Mouse (Mus musculus): ENCODE data around the gene Mrvi1. TPM values are rescaled to one million over a fixed set of nuclear protein-coding genes. Genes with fewer than 3 reads are reported as not detected.

Gene Mrvi1
- polyA plus RNA-seq, 1 experiment from 2014 or later, result 4.0 TPM

DNA sequence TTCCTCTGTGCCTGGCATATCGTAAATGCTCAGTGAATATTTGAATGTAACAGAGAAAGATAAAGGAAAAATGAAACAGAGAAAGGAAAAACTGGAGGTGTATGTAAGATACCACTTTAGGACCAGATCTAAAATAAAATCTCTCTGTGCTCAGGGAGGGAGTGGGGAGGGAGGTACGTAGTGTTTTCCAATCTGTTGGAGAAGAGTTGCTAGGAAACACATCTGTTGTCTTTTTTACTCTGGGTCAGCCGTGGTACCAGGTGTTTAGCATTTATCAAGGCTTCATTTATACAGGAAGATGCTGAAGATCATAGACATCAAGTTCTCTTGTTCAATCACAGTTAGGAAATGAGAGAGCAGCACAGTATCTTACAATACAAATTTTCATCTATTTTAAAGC is 127.7 kb downstream of the Mrvi1 start:
- Histone ChIP-seq H3K4me2 (no peak overlapping the region), H3K9ac (no peak overlapping the region), H3K4me3 (replicated peaks) (no peak overlapping the region), H3K27me3 (no peaks in the 10 kb centered on the region), H3K9me3 (replicated peaks) (no peaks in the 10 kb centered on the region), H3K36me3 (replicated peaks) (no peaks in the 10 kb centered on the region), H3K4me1 (replicated peaks) (peaks cover 34% of the 10 kb centered on the region), H3K27ac (replicated peaks) (no peak overlapping the region)
- no peak for ATAC-seq (ENCODE audit: insufficient read depth)
- 69% methylated on average over 3 of the region's 3 CpGs for WGBS (ENCODE audit: insufficient replicate concordance)

DNA sequence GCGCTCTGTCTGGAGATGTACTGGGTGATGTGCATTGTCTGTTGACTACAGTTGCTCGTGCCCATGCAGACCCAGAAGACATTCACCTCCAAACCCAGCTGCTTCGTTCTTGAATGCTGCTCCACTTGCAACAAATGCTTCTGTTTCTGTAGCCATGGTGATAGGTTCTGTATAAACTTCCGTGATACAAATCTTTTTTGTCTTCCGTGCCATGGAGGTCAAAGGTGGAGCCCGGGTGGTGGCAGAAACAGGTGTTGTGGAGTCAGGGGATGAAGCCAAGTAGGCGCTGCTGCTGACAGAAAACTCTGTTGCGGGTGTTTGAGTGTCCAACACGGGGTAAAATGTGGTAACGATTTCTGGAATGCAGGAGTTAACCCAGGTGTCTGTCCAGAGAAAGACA is 128.7 kb downstream of the Mrvi1 start:
- H3K27ac ChIP-seq (replicated peaks), result no peak overlapping the region
- no peak for ATAC-seq (ENCODE audit: insufficient read depth)
- H3K4me2 ChIP-seq, result no peak overlapping the region
- no peaks in the 10 kb centered on the region for H3K9me3 ChIP-seq (replicated peaks)
- H3K36me3 ChIP-seq (replicated peaks), result no peaks in the 10 kb centered on the region
- no peak overlapping the region for H3K9ac ChIP-seq
- H3K4me3 ChIP-seq (replicated peaks), result no peak overlapping the region
- no peaks in the 10 kb centered on the region for H3K27me3 ChIP-seq
- WGBS (ENCODE audit: insufficient replicate concordance), result 67% methylated on average over 10 of the region's 10 CpGs
- peaks cover 27% of the 10 kb centered on the region for H3K4me1 ChIP-seq (replicated peaks)

DNA sequence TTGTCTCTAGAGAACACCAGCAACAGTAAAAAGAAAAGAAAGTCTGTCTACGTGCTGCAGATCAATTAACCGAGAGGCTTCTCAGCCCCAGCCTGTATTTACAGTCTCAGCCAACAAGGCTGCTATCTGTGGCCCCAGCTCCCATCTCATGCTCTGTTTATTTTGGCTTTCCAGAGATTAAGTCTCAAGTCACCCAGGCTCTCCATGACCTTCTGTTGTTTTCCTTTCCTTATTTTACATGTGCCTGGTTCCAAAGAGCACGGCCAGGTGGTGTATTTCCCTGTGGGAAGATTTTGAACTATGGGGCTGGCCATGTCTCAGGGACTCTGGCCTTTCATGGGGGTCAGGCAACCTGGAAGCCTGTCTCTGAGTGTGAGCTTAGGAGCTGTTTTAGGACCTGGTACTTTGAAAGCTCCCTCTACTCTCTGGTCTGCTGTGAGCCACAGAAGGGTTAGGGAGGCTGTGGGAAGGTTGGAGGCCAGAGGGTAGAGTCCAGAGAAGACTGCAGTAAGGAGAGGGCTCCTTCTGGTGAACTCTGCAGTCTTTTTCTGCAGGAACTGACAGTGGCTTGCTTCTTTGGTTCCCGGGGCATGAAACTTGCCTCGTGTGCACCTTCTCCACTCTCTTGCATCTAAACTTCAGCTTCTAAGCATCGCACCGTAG is 130.6 kb downstream of the Mrvi1 start:
- Histone ChIP-seq H3K27ac (replicated peaks) (peak overlapping the region; percentile 41), H3K4me2 (no peak overlapping the region), H3K27me3 (no peaks in the 10 kb centered on the region), H3K9ac (no peak overlapping the region), H3K4me3 (replicated peaks) (no peak overlapping the region), H3K9me3 (replicated peaks) (no peaks in the 10 kb centered on the region), H3K36me3 (replicated peaks) (no peaks in the 10 kb centered on the region), H3K4me1 (replicated peaks) (peaks cover 30% of the 10 kb centered on the region)
- ATAC-seq (ENCODE audit: insufficient read depth), result no peak
- WGBS (ENCODE audit: insufficient replicate concordance), result 62% methylated on average over 7 of the region's 7 CpGs

DNA sequence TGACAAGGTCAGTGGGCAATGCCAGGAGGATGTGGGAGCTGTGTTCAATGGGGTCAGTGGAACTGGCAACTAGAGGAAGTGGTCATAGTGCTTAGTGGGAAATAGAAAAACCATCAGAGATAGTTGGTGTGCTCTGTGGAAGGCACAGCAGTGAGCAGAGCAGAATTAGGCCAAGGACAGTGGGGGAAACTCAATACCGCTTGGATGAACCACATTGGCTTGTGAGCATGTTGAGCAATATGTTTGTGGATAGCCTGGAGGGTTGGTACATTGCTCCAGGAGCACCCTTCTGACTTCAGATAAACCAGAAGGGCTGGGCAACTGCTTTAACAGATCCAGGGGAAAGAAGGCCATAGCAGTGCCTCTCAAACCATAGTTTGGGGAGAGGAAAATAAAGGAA is 133.9 kb downstream of the Mrvi1 start:
- no peak overlapping the region for H3K4me3 ChIP-seq (replicated peaks)
- WGBS (ENCODE audit: insufficient replicate concordance), result 69% methylated on average over 1 of the region's 1 CpGs
- no peak overlapping the region for H3K4me2 ChIP-seq
- H3K9ac ChIP-seq, result no peak overlapping the region
- no peaks in the 10 kb centered on the region for H3K36me3 ChIP-seq (replicated peaks)
- peak overlapping the region; percentile 51 for H3K27ac ChIP-seq (replicated peaks)
- ATAC-seq (ENCODE audit: insufficient read depth), result no peak
- peaks cover 23% of the 10 kb centered on the region for H3K4me1 ChIP-seq (replicated peaks)
- H3K27me3 ChIP-seq, result no peaks in the 10 kb centered on the region
- H3K9me3 ChIP-seq (replicated peaks), result no peaks in the 10 kb centered on the region

DNA sequence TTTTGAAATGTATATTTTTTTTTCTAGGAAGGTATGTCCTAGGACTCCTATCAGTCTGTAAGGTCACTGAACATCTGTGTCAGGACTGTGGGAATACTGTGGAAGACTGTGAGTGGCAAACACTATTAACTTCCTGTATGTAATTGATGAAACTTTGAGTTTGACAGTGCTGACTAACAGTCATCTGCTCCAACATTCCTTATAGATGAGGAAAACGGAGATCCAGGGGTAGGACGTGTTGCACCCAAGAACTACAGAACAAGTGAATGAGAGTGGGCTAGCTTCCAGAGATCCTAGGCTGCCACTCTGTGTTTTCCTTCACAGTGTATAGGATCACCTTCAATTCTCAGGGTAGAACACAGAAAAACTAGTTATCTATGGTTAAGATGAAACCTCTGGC is 134.9 kb downstream of the Mrvi1 start:
- WGBS (ENCODE audit: insufficient replicate concordance), result 71% methylated on average over 2 of the region's 2 CpGs
- H3K36me3 ChIP-seq (replicated peaks), result no peaks in the 10 kb centered on the region
- H3K27me3 ChIP-seq, result no peaks in the 10 kb centered on the region
- no peaks in the 10 kb centered on the region for H3K9me3 ChIP-seq (replicated peaks)
- no peak overlapping the region for H3K4me3 ChIP-seq (replicated peaks)
- peaks cover 26% of the 10 kb centered on the region for H3K4me1 ChIP-seq (replicated peaks)
- ATAC-seq (ENCODE audit: insufficient read depth), result no peak
- no peak overlapping the region for H3K27ac ChIP-seq (replicated peaks)
- H3K4me2 ChIP-seq, result no peak overlapping the region
- H3K9ac ChIP-seq, result no peak overlapping the region

DNA sequence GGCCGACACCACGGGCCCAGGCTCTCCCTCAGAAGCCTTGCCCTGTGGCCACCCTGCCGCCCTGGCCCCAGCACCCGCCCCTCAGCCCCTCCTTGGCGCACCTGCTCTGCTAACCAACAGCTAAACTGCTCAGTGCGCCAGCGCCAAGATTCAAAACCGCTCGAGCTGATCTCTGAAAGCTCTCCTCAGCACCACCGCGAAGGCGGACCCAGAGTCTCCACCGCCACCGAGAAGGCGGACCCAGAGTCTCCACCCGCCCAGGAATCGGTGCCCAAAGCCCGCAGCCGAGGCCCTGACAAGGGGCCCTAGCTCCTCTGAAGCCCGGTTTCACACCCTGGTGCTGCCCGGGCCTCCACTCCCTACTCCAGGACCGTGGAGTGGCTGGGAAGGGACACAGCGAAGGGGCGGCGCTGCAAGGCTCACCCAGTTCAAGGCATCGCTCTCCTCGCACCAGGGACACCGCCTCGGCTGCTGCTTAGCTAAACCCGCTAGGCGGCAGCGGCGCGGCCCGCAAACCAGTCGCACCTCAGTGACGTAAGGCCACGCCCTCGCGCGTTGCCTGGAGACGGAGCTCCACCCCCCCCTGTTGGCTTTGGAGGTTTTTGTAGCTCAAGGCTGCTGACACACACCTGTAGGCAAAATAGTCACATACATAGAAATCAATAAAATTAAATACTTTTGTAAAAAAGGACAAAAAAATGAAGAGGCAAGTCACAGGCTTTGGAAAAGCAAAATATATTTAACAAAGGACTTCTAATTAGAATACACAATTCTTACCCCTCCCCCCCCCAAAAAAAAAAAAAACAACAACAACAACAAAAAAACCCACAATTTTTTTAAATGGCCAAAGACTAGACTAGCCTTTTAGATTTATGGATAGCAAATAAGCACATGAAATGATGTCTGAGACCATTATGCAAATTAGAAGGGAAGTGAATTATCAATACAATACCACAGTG is 138.1 kb downstream of the Mrvi1 start, which contains the start of gene Rnf141:
Gene Rnf141, minus strand, starts transcription at position 542 of the 959 bp plus-strand sequence.
- 0% methylated on average over 42 of the region's 42 CpGs for WGBS (ENCODE audit: insufficient replicate concordance)
- Histone ChIP-seq H3K9me3 (replicated peaks) (no peaks in the 10 kb centered on the region), H3K9ac (peak within 1 kb of the TSS; percentile 72), H3K4me3 (replicated peaks) (peak within 1 kb of the TSS; percentile 74), H3K27ac (replicated peaks) (peak within 1 kb of the TSS; percentile 97), H3K4me1 (replicated peaks) (peaks cover 46% of the 10 kb centered on the region), H3K27me3 (no peaks in the 10 kb centered on the region), H3K36me3 (replicated peaks) (0 out of 2 replicates have a peak, but pooled peaks cover 6% of the 10 kb centered on the region), H3K4me2 (peak within 1 kb of the TSS; percentile 80)
- ATAC-seq (ENCODE audit: insufficient read depth), result peak; percentile 88

DNA sequence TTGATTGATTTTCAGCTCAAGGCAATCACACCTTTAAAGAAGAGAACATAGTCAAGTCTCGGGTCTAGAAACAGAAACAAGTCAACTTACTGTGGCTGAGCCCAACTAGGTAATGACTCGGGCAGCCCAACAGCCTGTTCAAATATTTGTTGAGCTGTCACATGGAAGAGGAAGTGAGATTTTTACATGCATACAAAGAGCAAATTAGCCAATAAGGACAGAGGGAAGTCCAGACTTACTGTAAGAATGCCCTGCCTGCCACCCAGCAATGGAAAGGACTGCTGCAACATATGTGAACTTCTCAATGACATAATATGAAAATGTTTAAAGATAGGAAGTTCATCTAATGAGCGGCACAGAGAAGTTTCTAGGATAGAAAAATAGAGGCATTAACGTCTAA is 141.9 kb downstream of the Mrvi1 start:
- Histone ChIP-seq H3K27me3 (no peaks in the 10 kb centered on the region), H3K9ac (no peak overlapping the region), H3K27ac (replicated peaks) (peak overlapping the region; percentile 42; the same call in 1 of the 2 replicates), H3K36me3 (replicated peaks) (peaks cover 25% of the 10 kb centered on the region), H3K4me2 (peak overlapping the region; percentile 18; the same call in 1 of the 2 replicates), H3K9me3 (replicated peaks) (no peaks in the 10 kb centered on the region), H3K4me1 (replicated peaks) (peaks cover 41% of the 10 kb centered on the region), H3K4me3 (replicated peaks) (no peak overlapping the region)
- 39% methylated on average over 4 of the region's 4 CpGs for WGBS (ENCODE audit: insufficient replicate concordance)
- no peak for ATAC-seq (ENCODE audit: insufficient read depth)

DNA sequence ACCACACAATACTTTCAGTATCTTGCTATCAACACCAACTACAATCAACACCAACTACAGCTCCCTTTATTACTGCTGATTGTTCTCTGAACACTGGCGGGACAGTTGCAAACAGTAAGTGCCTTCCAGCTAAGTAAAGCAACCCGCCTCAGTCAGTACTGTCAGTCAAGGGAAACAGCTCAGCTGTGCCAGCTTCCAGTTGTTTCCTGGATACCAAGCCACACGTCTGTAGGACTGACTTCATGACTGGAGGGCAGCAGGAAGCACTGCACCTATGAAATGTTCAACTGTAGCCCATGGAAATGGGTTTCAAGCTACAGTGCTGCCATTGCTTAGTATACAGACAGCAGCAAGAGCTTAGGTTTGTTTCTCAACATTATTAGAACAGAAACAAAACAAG is 147.7 kb downstream of the Mrvi1 start:
- no peak overlapping the region for H3K4me3 ChIP-seq (replicated peaks)
- no peak for ATAC-seq (ENCODE audit: insufficient read depth)
- H3K9me3 ChIP-seq (replicated peaks), result no peaks in the 10 kb centered on the region
- no peaks in the 10 kb centered on the region for H3K27me3 ChIP-seq
- 38% methylated on average over 3 of the region's 3 CpGs for WGBS (ENCODE audit: insufficient replicate concordance)
- peaks cover 66% of the 10 kb centered on the region for H3K36me3 ChIP-seq (replicated peaks)
- H3K4me1 ChIP-seq (replicated peaks), result peaks cover 10% of the 10 kb centered on the region
- no peak overlapping the region for H3K27ac ChIP-seq (replicated peaks)
- H3K4me2 ChIP-seq, result no peak overlapping the region
- no peak overlapping the region for H3K9ac ChIP-seq

DNA sequence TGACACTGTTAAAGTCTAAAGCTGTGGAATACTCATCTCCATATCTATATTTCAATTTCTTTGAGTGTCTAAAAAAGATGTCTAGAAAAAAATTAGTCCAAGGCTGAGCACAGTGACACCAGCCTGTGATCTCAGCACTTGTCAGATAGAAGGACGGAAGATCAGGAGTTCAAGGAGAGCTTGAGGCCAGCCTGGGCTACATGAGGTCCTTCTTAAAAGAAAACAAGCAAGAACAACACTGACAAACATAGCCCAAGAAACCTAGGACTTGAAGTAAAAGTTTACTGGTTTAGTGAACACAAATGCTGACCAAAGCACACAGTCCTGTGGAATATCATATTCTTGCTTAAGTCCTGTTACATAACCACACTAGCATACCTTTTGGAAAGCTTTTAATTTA is 148.2 kb downstream of the Mrvi1 start:
- no peak for ATAC-seq (ENCODE audit: insufficient read depth)
- 81% methylated on average over 1 of the region's 1 CpGs for WGBS (ENCODE audit: insufficient replicate concordance)
- Histone ChIP-seq H3K9ac (no peak overlapping the region), H3K4me1 (replicated peaks) (peaks cover 6% of the 10 kb centered on the region), H3K4me2 (no peak overlapping the region), H3K36me3 (replicated peaks) (peaks cover 71% of the 10 kb centered on the region), H3K9me3 (replicated peaks) (no peaks in the 10 kb centered on the region), H3K27ac (replicated peaks) (no peak overlapping the region), H3K27me3 (no peaks in the 10 kb centered on the region), H3K4me3 (replicated peaks) (no peak overlapping the region)

DNA sequence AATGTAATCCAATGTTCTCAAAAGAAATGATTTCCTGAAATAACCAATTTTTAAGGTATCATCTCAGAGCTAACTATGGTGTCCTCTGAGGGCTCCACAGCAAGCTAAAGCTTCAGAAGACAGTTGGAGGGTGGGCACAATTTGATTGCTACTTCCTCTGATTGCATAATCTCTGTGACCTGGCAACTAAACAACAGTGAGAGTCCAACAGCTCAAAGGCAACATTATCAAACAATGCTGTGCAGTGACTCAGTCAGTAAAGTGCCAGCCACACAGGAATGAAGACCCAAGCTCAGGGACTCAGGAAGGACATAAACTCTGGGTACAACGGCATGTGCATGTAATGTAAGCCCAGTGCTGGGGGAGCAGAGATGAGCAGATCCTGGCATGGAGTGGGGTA is 149.2 kb downstream of the Mrvi1 start:
- peaks cover 4% of the 10 kb centered on the region for H3K4me1 ChIP-seq (replicated peaks)
- no peak overlapping the region for H3K4me3 ChIP-seq (replicated peaks)
- no peak overlapping the region for H3K4me2 ChIP-seq
- H3K9me3 ChIP-seq (replicated peaks), result no peaks in the 10 kb centered on the region
- ATAC-seq (ENCODE audit: insufficient read depth), result no peak
- H3K9ac ChIP-seq, result no peak overlapping the region
- WGBS (ENCODE audit: insufficient replicate concordance), result 64% methylated on average over 1 of the region's 1 CpGs
- H3K27me3 ChIP-seq, result no peaks in the 10 kb centered on the region
- no peak overlapping the region for H3K27ac ChIP-seq (replicated peaks)
- H3K36me3 ChIP-seq (replicated peaks), result peaks cover 81% of the 10 kb centered on the region
